Mouse (Mus musculus): ENCODE measurements around the gene Gm765. TPM values are rescaled to one million over a fixed set of nuclear protein-coding genes. Genes with fewer than 3 reads are reported as not detected.

Gm765 gene
- not detected in 2 replicates for polyA plus RNA-seq (2015; fragmentation: Nextera tagmentation; extraction: Ambion mirVana)

DNA sequence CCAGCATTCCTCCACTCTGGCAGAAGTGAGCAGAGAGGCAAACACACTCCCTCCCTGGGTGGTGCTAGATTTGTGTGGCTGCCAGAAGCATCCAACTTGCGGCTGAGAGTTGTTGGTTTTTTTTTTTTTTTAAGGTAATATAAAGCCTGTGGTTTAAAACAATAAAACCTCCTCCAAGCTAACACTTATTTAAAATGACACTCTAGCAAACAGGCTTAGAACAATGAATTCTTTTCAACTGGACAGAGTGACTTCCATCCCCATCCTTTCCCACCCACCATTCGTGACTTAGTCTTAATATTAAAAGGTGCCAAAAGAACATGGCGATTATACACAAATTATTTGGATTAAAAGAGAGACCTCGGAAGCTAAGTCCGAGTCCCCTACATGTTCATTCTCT, at the start of gene Gm765:
TSS of gene Gm765 (minus strand) at position 101 of the 400 bp plus-strand sequence.
- no peak within 1 kb of the TSS for H3K27ac ChIP-seq (ENCODE audit: low read length)
- no peak within 1 kb of the TSS for H3K4me3 ChIP-seq (ENCODE audit: low read length)
- H3K4me2 ChIP-seq (ENCODE audit: low read depth, low read length): no peak within 1 kb of the TSS
- no peaks in the 10 kb centered on the region for H3K27me3 ChIP-seq (ENCODE audit: control insufficient read depth, insufficient read depth, low read length)
- ATAC-seq (replicated peaks; ENCODE audit: extremely low read depth, insufficient read depth, low FRiP score): no peak
- H3K9ac ChIP-seq (ENCODE audit: low read length): no peak within 1 kb of the TSS
- no peaks in the 10 kb centered on the region for H3K9me3 ChIP-seq (replicated peaks; ENCODE audit: control insufficient read depth, low read length)
- no peaks in the 10 kb centered on the region for H3K36me3 ChIP-seq (ENCODE audit: control insufficient read depth, insufficient read depth)
- no peaks in the 10 kb centered on the region for H3K4me1 ChIP-seq (ENCODE audit: control insufficient read depth, insufficient read depth, low read length)
- 73% methylated on average over 5 of the region's 5 CpGs for WGBS

DNA sequence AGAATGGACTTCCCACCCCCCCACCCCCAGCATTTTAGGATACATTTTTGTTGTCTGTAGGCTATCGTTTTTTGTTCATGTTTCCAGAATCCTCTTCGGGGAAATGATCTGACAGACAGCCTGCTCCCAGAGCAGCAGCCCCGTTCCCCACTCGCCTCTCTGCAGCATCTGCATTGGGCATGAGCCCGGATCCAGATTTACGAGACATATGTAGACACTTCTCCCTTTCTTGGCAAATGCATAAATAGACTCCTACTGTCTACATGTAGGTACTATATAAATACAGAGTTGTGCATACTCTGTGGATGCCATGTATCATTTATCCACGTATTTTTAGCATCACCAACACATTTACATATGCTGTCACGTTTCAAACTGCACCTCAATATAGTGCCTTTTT, 42.9 kb upstream of the Gm765 start:
- WGBS: 79% methylated on average over 8 of the region's 8 CpGs

DNA sequence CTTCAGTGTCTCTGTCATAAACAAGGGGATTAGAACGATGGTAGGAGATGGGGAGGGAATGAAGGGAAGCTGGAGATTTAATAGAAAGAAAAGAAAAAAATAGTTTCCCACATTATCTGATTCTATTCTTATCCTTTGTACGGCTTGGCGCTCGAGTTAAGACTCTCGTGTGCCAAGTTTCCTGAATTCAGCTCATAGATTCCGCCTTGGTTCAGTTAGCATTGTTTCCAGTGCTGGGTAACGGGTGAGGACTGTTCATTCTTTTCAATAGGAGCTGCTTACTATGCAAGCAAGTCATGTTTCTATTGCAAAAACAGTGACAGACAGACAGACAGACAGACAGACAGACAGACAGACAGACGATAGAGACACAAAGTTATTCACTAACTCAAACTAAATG, 41.9 kb upstream of the Gm765 start:
- H3K27ac ChIP-seq (ENCODE audit: low read length): no peak overlapping the region
- 43% methylated on average over 8 of the region's 8 CpGs for WGBS
- no peaks in the 10 kb centered on the region for H3K27me3 ChIP-seq (ENCODE audit: control insufficient read depth, insufficient read depth, low read length)
- no peak overlapping the region for H3K4me2 ChIP-seq (ENCODE audit: low read depth, low read length)
- no peaks in the 10 kb centered on the region for H3K36me3 ChIP-seq (ENCODE audit: control insufficient read depth, insufficient read depth)
- H3K9ac ChIP-seq (ENCODE audit: low read length): no peak overlapping the region
- no peaks in the 10 kb centered on the region for H3K9me3 ChIP-seq (replicated peaks; ENCODE audit: control insufficient read depth, low read length)
- ATAC-seq (replicated peaks; ENCODE audit: extremely low read depth, insufficient read depth, low FRiP score): no peak
- H3K4me1 ChIP-seq (ENCODE audit: control insufficient read depth, insufficient read depth, low read length): no peaks in the 10 kb centered on the region
- no peak overlapping the region for H3K4me3 ChIP-seq (ENCODE audit: low read length)

More for the DNA sequence above, 42.9 kb upstream of the Gm765 start:
- no peak for ATAC-seq (replicated peaks; ENCODE audit: extremely low read depth, insufficient read depth, low FRiP score)
- Histone ChIP-seq H3K27ac (ENCODE audit: low read length) (no peak overlapping the region), H3K27me3 (ENCODE audit: control insufficient read depth, insufficient read depth, low read length) (no peaks in the 10 kb centered on the region), H3K4me3 (ENCODE audit: low read length) (no peak overlapping the region), H3K4me1 (ENCODE audit: control insufficient read depth, insufficient read depth, low read length) (no peaks in the 10 kb centered on the region), H3K4me2 (ENCODE audit: low read depth, low read length) (no peak overlapping the region), H3K36me3 (ENCODE audit: control insufficient read depth, insufficient read depth) (no peaks in the 10 kb centered on the region), H3K9me3 (replicated peaks; ENCODE audit: control insufficient read depth, low read length) (no peaks in the 10 kb centered on the region), H3K9ac (ENCODE audit: low read length) (no peak overlapping the region)

DNA sequence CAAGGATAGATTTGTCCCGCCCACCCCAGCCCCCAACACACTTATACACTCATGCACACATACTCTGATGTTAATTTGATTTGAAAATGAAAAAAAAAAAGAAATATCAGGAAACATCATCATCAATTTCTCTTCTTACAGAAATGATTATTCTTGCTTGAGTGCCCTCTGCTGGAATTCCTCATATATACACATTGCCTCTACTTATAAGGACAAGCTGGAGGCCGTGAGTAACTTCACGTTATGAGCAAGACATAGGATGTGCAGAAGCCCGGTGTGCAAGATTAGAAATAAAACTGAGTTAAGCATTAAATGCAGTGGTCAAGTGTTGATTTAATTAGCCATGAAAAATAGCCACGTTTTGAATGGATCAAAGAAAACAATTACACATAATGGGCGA, 40.9 kb upstream of the Gm765 start:
- no peaks in the 10 kb centered on the region for H3K9me3 ChIP-seq (replicated peaks; ENCODE audit: control insufficient read depth, low read length)
- H3K27ac ChIP-seq (ENCODE audit: low read length): no peak overlapping the region
- H3K36me3 ChIP-seq (ENCODE audit: control insufficient read depth, insufficient read depth): no peaks in the 10 kb centered on the region
- no peaks in the 10 kb centered on the region for H3K4me1 ChIP-seq (ENCODE audit: control insufficient read depth, insufficient read depth, low read length)
- H3K9ac ChIP-seq (ENCODE audit: low read length): no peak overlapping the region
- WGBS: 38% methylated on average over 6 of the region's 6 CpGs
- no peaks in the 10 kb centered on the region for H3K27me3 ChIP-seq (ENCODE audit: control insufficient read depth, insufficient read depth, low read length)
- no peak overlapping the region for H3K4me2 ChIP-seq (ENCODE audit: low read depth, low read length)
- H3K4me3 ChIP-seq (ENCODE audit: low read length): no peak overlapping the region
- no peak for ATAC-seq (replicated peaks; ENCODE audit: extremely low read depth, insufficient read depth, low FRiP score)

DNA sequence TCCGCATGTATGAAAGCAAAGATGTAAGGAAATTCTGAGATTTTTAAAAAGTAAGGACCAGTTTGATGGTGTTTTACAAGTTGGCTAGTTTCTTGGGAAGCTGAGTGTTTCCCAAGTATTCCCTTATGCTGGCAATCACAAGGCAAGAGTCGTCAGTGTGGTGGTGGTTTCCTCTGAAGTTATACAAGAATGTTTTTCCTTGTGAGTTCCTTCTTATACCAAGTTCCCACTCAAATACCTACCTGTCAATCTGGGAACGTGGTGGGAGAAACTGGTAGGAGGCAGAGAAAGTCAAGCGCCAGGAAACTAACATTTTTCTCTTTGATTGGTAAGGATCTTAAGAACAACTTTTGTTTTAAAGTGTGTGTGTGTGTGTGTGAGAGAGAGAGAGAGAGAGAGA, 23.6 kb upstream of the Gm765 start:
- H3K27ac ChIP-seq (ENCODE audit: low read length): no peak overlapping the region
- no peak overlapping the region for H3K9ac ChIP-seq (ENCODE audit: low read length)
- WGBS: 71% methylated on average over 4 of the region's 4 CpGs
- no peaks in the 10 kb centered on the region for H3K27me3 ChIP-seq (ENCODE audit: control insufficient read depth, insufficient read depth, low read length)
- no peaks in the 10 kb centered on the region for H3K9me3 ChIP-seq (replicated peaks; ENCODE audit: control insufficient read depth, low read length)
- H3K4me3 ChIP-seq (ENCODE audit: low read length): no peak overlapping the region
- H3K4me2 ChIP-seq (ENCODE audit: low read depth, low read length): no peak overlapping the region
- ATAC-seq (replicated peaks; ENCODE audit: extremely low read depth, insufficient read depth, low FRiP score): no peak
- no peaks in the 10 kb centered on the region for H3K36me3 ChIP-seq (ENCODE audit: control insufficient read depth, insufficient read depth)
- H3K4me1 ChIP-seq (ENCODE audit: control insufficient read depth, insufficient read depth, low read length): no peaks in the 10 kb centered on the region

DNA sequence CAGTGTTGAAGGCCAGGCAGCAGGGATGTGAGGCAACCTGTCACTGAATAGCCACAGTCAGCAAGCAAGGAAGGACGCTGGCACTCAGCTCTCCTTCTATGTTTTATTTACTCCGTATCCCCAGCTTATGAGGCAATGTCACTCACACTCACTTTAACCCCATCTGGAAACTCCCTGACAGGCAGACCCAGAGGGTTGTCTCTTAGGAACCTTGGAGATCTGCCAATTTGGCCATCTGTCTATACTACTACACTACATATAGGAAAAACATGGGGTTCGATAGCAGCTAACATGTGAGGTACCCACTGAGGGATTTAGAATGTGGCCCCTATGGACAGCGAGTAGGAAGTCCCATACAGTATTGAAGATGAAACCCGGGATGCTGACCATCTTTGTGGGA, 12.7 kb upstream of the Gm765 start:
- ATAC-seq (replicated peaks; ENCODE audit: extremely low read depth, insufficient read depth, low FRiP score): no peak
- Histone ChIP-seq H3K27me3 (ENCODE audit: control insufficient read depth, insufficient read depth, low read length) (no peaks in the 10 kb centered on the region), H3K4me3 (ENCODE audit: low read length) (no peak overlapping the region), H3K9me3 (replicated peaks; ENCODE audit: control insufficient read depth, low read length) (no peaks in the 10 kb centered on the region), H3K36me3 (ENCODE audit: control insufficient read depth, insufficient read depth) (no peaks in the 10 kb centered on the region), H3K4me2 (ENCODE audit: low read depth, low read length) (no peak overlapping the region), H3K27ac (ENCODE audit: low read length) (no peak overlapping the region), H3K9ac (ENCODE audit: low read length) (no peak overlapping the region), H3K4me1 (ENCODE audit: control insufficient read depth, insufficient read depth, low read length) (no peaks in the 10 kb centered on the region)
- 73% methylated on average over 5 of the region's 5 CpGs for WGBS

DNA sequence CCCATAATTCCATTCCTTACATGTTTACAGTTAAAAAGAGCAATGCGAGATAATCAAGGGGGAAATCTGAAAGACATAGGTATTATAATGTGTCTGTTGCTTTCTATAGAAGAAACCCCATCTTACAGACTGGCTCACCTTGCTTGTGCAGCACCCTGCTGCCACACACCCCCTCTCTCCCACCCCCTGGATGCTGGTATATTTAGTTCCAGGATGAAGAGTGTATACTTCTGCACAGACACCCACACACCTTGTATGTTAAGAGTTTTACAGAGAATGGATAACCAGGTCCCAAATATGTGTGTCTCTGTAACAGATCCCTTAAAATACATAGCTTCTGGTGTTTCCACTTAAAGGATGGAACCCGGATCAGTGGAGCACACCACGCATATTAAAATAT, 10.7 kb upstream of the Gm765 start:
- Histone ChIP-seq H3K27me3 (ENCODE audit: control insufficient read depth, insufficient read depth, low read length) (no peaks in the 10 kb centered on the region), H3K27ac (ENCODE audit: low read length) (no peak overlapping the region), H3K9me3 (replicated peaks; ENCODE audit: control insufficient read depth, low read length) (no peaks in the 10 kb centered on the region), H3K4me3 (ENCODE audit: low read length) (no peak overlapping the region), H3K4me2 (ENCODE audit: low read depth, low read length) (no peak overlapping the region), H3K4me1 (ENCODE audit: control insufficient read depth, insufficient read depth, low read length) (no peaks in the 10 kb centered on the region), H3K36me3 (ENCODE audit: control insufficient read depth, insufficient read depth) (no peaks in the 10 kb centered on the region), H3K9ac (ENCODE audit: low read length) (no peak overlapping the region)
- WGBS: 90% methylated on average over 3 of the region's 3 CpGs
- ATAC-seq (replicated peaks; ENCODE audit: extremely low read depth, insufficient read depth, low FRiP score): no peak

DNA sequence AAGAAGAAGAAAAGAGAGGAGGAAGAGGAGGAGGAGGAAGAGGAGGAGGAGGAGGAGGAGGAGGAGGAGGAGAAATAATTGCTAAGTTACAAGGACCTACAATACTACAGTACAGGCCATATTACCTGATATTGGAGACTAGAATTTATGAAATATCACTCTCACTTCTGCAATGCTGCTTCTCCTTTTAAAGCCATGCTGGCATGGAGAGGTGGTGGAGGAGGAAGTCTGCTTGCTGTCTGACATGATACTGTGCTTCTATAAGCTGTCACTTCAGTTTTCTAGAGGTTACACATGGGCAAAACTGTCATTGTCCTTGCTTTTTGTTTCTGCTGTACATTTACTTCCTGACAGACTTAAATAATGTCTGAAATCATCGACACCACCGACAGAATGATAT, 9.8 kb downstream of the Gm765 start:
- 79% methylated on average over 2 of the region's 2 CpGs for WGBS
- ATAC-seq (replicated peaks; ENCODE audit: extremely low read depth, insufficient read depth, low FRiP score): no peak

DNA sequence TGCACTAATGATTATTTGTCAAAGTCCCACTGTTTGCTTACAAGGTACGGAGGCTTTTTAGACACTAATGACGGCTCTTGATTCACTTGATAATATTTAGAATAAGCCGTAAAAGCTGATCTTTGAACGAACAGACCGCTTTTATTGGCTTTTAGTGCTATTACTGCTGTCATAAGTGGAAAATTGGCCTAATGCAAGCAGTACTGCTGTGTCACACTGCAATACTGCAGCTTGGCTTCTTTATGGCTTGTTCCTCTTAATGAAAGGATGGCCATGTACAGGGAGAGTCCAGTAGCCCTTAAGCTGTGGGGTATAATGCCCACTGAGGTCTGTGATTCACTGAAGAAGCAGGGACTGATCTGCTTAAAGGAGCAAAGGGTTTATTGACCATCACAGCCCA, 30.9 kb downstream of the Gm765 start:
- ATAC-seq (replicated peaks; ENCODE audit: extremely low read depth, insufficient read depth, low FRiP score): no peak
- Histone ChIP-seq H3K4me3 (ENCODE audit: low read length) (no peak overlapping the region), H3K36me3 (ENCODE audit: control insufficient read depth, insufficient read depth) (no peaks in the 10 kb centered on the region), H3K4me2 (ENCODE audit: low read depth, low read length) (no peak overlapping the region), H3K9me3 (replicated peaks; ENCODE audit: control insufficient read depth, low read length) (no peaks in the 10 kb centered on the region), H3K27me3 (ENCODE audit: control insufficient read depth, insufficient read depth, low read length) (no peaks in the 10 kb centered on the region), H3K27ac (ENCODE audit: low read length) (no peak overlapping the region), H3K4me1 (ENCODE audit: control insufficient read depth, insufficient read depth, low read length) (no peaks in the 10 kb centered on the region), H3K9ac (ENCODE audit: low read length) (no peak overlapping the region)
- 82% methylated on average over 5 of the region's 5 CpGs for WGBS

More for the DNA sequence above, 9.8 kb downstream of the Gm765 start:
- Histone ChIP-seq H3K27me3 (ENCODE audit: control insufficient read depth, insufficient read depth, low read length) (no peaks in the 10 kb centered on the region), H3K4me1 (ENCODE audit: control insufficient read depth, insufficient read depth, low read length) (no peaks in the 10 kb centered on the region), H3K9me3 (replicated peaks; ENCODE audit: control insufficient read depth, low read length) (no peaks in the 10 kb centered on the region), H3K27ac (ENCODE audit: low read length) (no peak overlapping the region), H3K4me2 (ENCODE audit: low read depth, low read length) (no peak overlapping the region), H3K9ac (ENCODE audit: low read length) (no peak overlapping the region), H3K4me3 (ENCODE audit: low read length) (no peak overlapping the region), H3K36me3 (ENCODE audit: control insufficient read depth, insufficient read depth) (no peaks in the 10 kb centered on the region)

DNA sequence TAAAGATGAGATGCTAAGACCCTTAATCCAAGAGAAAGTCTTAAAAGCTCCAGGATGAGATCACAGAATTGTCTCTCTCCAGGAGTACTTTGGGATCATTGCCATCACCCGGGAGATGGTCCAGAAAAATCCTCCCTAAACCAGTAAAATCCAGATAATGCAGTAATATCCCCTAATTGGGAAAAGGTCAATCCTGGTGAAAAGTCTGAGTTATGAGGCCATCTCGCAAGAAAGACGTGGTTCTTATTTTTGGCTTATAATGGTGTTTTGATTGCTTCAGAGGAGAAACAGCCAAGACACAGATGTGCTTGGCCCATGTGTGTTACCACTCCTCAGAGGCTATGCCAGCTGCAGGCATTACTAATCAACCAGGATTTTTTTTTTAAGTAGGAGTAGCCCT, 34.9 kb downstream of the Gm765 start:
- 63% methylated on average over 3 of the region's 3 CpGs for WGBS
- Histone ChIP-seq H3K27ac (ENCODE audit: low read length) (no peak overlapping the region), H3K9me3 (replicated peaks; ENCODE audit: control insufficient read depth, low read length) (no peaks in the 10 kb centered on the region), H3K4me3 (ENCODE audit: low read length) (no peak overlapping the region), H3K4me1 (ENCODE audit: control insufficient read depth, insufficient read depth, low read length) (no peaks in the 10 kb centered on the region), H3K36me3 (ENCODE audit: control insufficient read depth, insufficient read depth) (no peaks in the 10 kb centered on the region), H3K4me2 (ENCODE audit: low read depth, low read length) (no peak overlapping the region), H3K27me3 (ENCODE audit: control insufficient read depth, insufficient read depth, low read length) (no peaks in the 10 kb centered on the region), H3K9ac (ENCODE audit: low read length) (no peak overlapping the region)
- ATAC-seq (replicated peaks; ENCODE audit: extremely low read depth, insufficient read depth, low FRiP score): no peak

Measured in heart, embryonic 16.5 days (tissue).